Comparison of ENCODE assay signal across 8 mouse cellular contexts in genomic region chr11:69098762-69099091, GRCm38 (mm10). TPM values are rescaled to one million over a fixed set of nuclear protein-coding genes. Genes with fewer than 3 reads are reported as not detected.
DNase-seq lines count a peak whose midpoint lies in the region; ATAC-seq lines count a peak whose summit lies in the region.

No protein-coding gene starts in this region.

- DNase-seq in adrenal gland, adult 8-10 months, result peak; percentile 98
- DNase-seq in embryo, embryonic 9.5 days (ENCODE audit: extremely low spot score), result peak; percentile 90
- peak; percentile 86 to 93 for DNase-seq in gastrocnemius, postnatal 4 days (ENCODE audit: low spot score in 2 of 2)
- peak; percentile 98 for DNase-seq in kidney, adult 11 months
- peak; percentile 92 for DNase-seq in limb, embryonic 10.5 days (ENCODE audit: low spot score)
- peak; percentile 100 for DNase-seq in skeletal muscle tissue, adult 2 months (ENCODE audit: low read depth, low spot score)

- H3K4me1 ChIP-seq in limb, embryonic 10.5 days, result peaks cover 65% of the 10 kb centered on the region
- H3K4me1 ChIP-seq in midbrain, embryonic 12.5 days, result peaks cover 60% of the 10 kb centered on the region

- peak overlapping the region; percentile 65 for H3K4me3 ChIP-seq in limb, embryonic 10.5 days
- H3K4me3 ChIP-seq in midbrain, embryonic 12.5 days, result peak overlapping the region; percentile 58

- peak overlapping the region; percentile 65 for H3K9ac ChIP-seq in midbrain, embryonic 12.5 days (replicated peaks)

- under 1% methylated on average over 19 of the region's 19 CpGs for WGBS in limb, embryonic 10.5 days
- 0% methylated on average over 19 of the region's 19 CpGs for WGBS in midbrain, embryonic 12.5 days

- peak overlapping the region; percentile 92 for H3K4me2 ChIP-seq in midbrain, embryonic 12.5 days (replicated peaks)

- H3K9me3 ChIP-seq in limb, embryonic 10.5 days (replicated peaks), result no peaks in the 10 kb centered on the region
- no peaks in the 10 kb centered on the region for H3K9me3 ChIP-seq in midbrain, embryonic 12.5 days

- peaks cover 32% of the 10 kb centered on the region for H3K36me3 ChIP-seq in limb, embryonic 10.5 days
- peaks cover 30% of the 10 kb centered on the region for H3K36me3 ChIP-seq in midbrain, embryonic 12.5 days

- peak overlapping the region; percentile 86 for H3K27ac ChIP-seq in limb, embryonic 10.5 days
- peak overlapping the region; percentile 67 for H3K27ac ChIP-seq in midbrain, embryonic 12.5 days (replicated peaks)

- H3K27me3 ChIP-seq in limb, embryonic 10.5 days (ENCODE audit: low read depth, poor library complexity, severe bottlenecking), result no peaks in the 10 kb centered on the region
- peaks cover 6% of the 10 kb centered on the region for H3K27me3 ChIP-seq in midbrain, embryonic 12.5 days

- peak; percentile 52 for ATAC-seq in midbrain, embryonic 12.5 days (ENCODE audit: low FRiP score, low read depth)
- ATAC-seq in activated CD4-positive, CD25-positive, alpha-beta regulatory T cell, adult 4 months, result no peak

RNA-seq across cellular contexts. Expression of gene Per1, which starts 3.7 kb away (rescaled TPM):
- 100 to 1,000 TPM in 1 of 4 experiments, 10 to 100 TPM in 3; 30.0 to 119 (median 51.6) TPM for total RNA-seq in adrenal gland, adult 8-10 months (2022)
- total RNA-seq in gastrocnemius, postnatal 4 days (2021), result 10 to 100 TPM; 32.1 to 49.3 TPM
- polyA plus RNA-seq in limb, embryonic 10.5 days (2016; fragmentation: Nextera tagmentation; extraction: Ambion mirVana), result 10.3 and 10.8 TPM in 2 replicates
- polyA plus RNA-seq in midbrain, embryonic 12.5 days (2016; fragmentation: Nextera tagmentation; extraction: Ambion mirVana), result 9.8 and 10.9 TPM in 2 replicates
- polyA plus RNA-seq in activated CD4-positive, CD25-positive, alpha-beta regulatory T cell, adult 4 months (2017; shearing (Covaris generic)), result 1 to 10 TPM; 4.5 to 6.7 TPM

RNA-seq across cellular contexts. Expression of gene Vamp2, which starts 10.4 kb away (rescaled TPM):
- 100 to 1,000 TPM; 118 to 221 (median 178) TPM for total RNA-seq in adrenal gland, adult 8-10 months (2022)
- total RNA-seq in gastrocnemius, postnatal 4 days (2021), result 10 to 100 TPM; 61.1 to 70.4 TPM
- polyA plus RNA-seq in limb, embryonic 10.5 days (2016; fragmentation: Nextera tagmentation; extraction: Ambion mirVana), result 51.1 and 72.1 TPM in 2 replicates
- 123 and 131 TPM in 2 replicates for polyA plus RNA-seq in midbrain, embryonic 12.5 days (2016; fragmentation: Nextera tagmentation; extraction: Ambion mirVana)
- 10 to 100 TPM; 27.6 to 27.9 TPM for polyA plus RNA-seq in activated CD4-positive, CD25-positive, alpha-beta regulatory T cell, adult 4 months (2017; shearing (Covaris generic))

RNA-seq across cellular contexts. Expression of gene Hes7, which starts 21.5 kb away (rescaled TPM):
- under 1 TPM in 2 of 4 experiments, not detected in 2; 0.18 to 0.22 TPM for total RNA-seq in adrenal gland, adult 8-10 months (2022)
- total RNA-seq in gastrocnemius, postnatal 4 days (2021), result under 1 TPM; 0.34 to 0.54 TPM
- 0.53 and 0.90 TPM in 2 replicates for polyA plus RNA-seq in limb, embryonic 10.5 days (2016; fragmentation: Nextera tagmentation; extraction: Ambion mirVana)
- 0.21 and 0.38 TPM in 2 replicates for polyA plus RNA-seq in midbrain, embryonic 12.5 days (2016; fragmentation: Nextera tagmentation; extraction: Ambion mirVana)
- polyA plus RNA-seq in activated CD4-positive, CD25-positive, alpha-beta regulatory T cell, adult 4 months (2017; shearing (Covaris generic)), result not detected

RNA-seq across cellular contexts. Expression of gene 9130213A22Rik, which starts 23.7 kb away (rescaled TPM):
- total RNA-seq in adrenal gland, adult 8-10 months (2022), result under 1 TPM; 0.26 to 0.95 (median 0.84) TPM
- total RNA-seq in gastrocnemius, postnatal 4 days (2021), result under 1 TPM; 0.29 to 0.56 TPM
- polyA plus RNA-seq in limb, embryonic 10.5 days (2016; fragmentation: Nextera tagmentation; extraction: Ambion mirVana), result 0.15 and 0.29 TPM in 2 replicates
- polyA plus RNA-seq in midbrain, embryonic 12.5 days (2016; fragmentation: Nextera tagmentation; extraction: Ambion mirVana), result 0.18 and 0.29 TPM in 2 replicates
- not detected for polyA plus RNA-seq in activated CD4-positive, CD25-positive, alpha-beta regulatory T cell, adult 4 months (2017; shearing (Covaris generic))

RNA-seq across cellular contexts. Expression of gene Aloxe3, which starts 27.0 kb away (rescaled TPM):
- total RNA-seq in adrenal gland, adult 8-10 months (2022), result 1 to 10 TPM in 3 of 4 experiments, under 1 TPM in 1; 0.87 to 2.2 (median 1.7) TPM
- total RNA-seq in gastrocnemius, postnatal 4 days (2021), result under 1 TPM in 1 of 2 experiments, not detected in 1; 0.23 TPM
- polyA plus RNA-seq in limb, embryonic 10.5 days (2016; fragmentation: Nextera tagmentation; extraction: Ambion mirVana), result 0.28 and 0.39 TPM in 2 replicates
- polyA plus RNA-seq in midbrain, embryonic 12.5 days (2016; fragmentation: Nextera tagmentation; extraction: Ambion mirVana), result 0.66 and 0.67 TPM in 2 replicates
- under 1 TPM in 1 of 2 experiments, not detected in 1; 0.09 TPM for polyA plus RNA-seq in activated CD4-positive, CD25-positive, alpha-beta regulatory T cell, adult 4 months (2017; shearing (Covaris generic))
